19 mouse cellular contexts compared by ENCODE assay signal in genomic region chr11:90512538-90513219, GRCm38 (mm10).
DNase-seq lines count a peak whose midpoint lies in the region; ATAC-seq and TF ChIP-seq lines count a peak whose summit lies in the region.
"Had no signal": no experiment of that assay in that cellular context is flagged by ENCODE, and none has a peak within 500 bp of the region (broad histone marks: within the 10 kb centered on the region; RNA-seq: fewer than 3 reads in every experiment).

No protein-coding gene starts in this region.

- H3K27me3 ChIP-seq in heart, postnatal 0 days (ENCODE audit: control insufficient read depth, insufficient read depth, low read length), result no peaks in the 10 kb centered on the region
- H3K27me3 ChIP-seq in intestine, embryonic 16.5 days (replicated peaks; ENCODE audit: control insufficient read depth, insufficient read depth, low read length), result no peaks in the 10 kb centered on the region
- H3K27me3 ChIP-seq in forebrain, embryonic 15.5 days, result no peaks in the 10 kb centered on the region
- H3K27me3 ChIP-seq: embryonic facial prominence, embryonic 13.5 days; heart, embryonic 15.5 days; stomach, embryonic 15.5 days had no signal

- no peak for DNase-seq in heart, postnatal 0 days (ENCODE audit: low spot score)
- DNase-seq in heart, postnatal 36 days, result no peak
- peak; percentile 15 to 22 for DNase-seq in right cerebral cortex, adult 2 months (ENCODE audit: low spot score in 2 of 2)
- DNase-seq in right cerebral cortex, postnatal 36 days (ENCODE audit: low spot score in 2 of 2), result no peak
- peak; percentile 36 for DNase-seq in thymus, postnatal 4 days
- DNase-seq: adrenal gland, adult 2 months; B cell, adult 2 months; cerebellum, postnatal 36 days; kidney, postnatal 25 days; lung, postnatal 10 days had no signal

- H3K36me3 ChIP-seq in heart, postnatal 0 days (replicated peaks; ENCODE audit: control insufficient read depth, insufficient read depth, low read length), result no peaks in the 10 kb centered on the region
- no peaks in the 10 kb centered on the region for H3K36me3 ChIP-seq in intestine, embryonic 16.5 days (ENCODE audit: control insufficient read depth, insufficient read depth, low read length)
- H3K36me3 ChIP-seq in forebrain, embryonic 15.5 days, result no peaks in the 10 kb centered on the region
- H3K36me3 ChIP-seq: heart, embryonic 15.5 days; stomach, embryonic 15.5 days had no signal

- TF ChIP-seq EP300 in heart, postnatal 0 days (IDR thresholded peaks at IDR 0.05; ENCODE audit: low read depth), result no peak

- 31% methylated on average over 5 of the region's 5 CpGs for whole genome bisulfite sequencing in heart, postnatal 0 days
- 62% methylated on average over 5 of the region's 5 CpGs for WGBS in intestine, embryonic 16.5 days
- WGBS in forebrain, embryonic 15.5 days, result 71% methylated on average over 5 of the region's 5 CpGs

- no peak overlapping the region for H3K4me3 ChIP-seq in heart, postnatal 0 days (ENCODE audit: low read depth, low read length)
- H3K4me3 ChIP-seq in intestine, embryonic 16.5 days (ENCODE audit: low read length), result no peak overlapping the region
- no peak overlapping the region for H3K4me3 ChIP-seq in forebrain, embryonic 15.5 days
- H3K4me3 ChIP-seq: embryonic facial prominence, embryonic 13.5 days; forebrain, embryonic 10.5 days; heart, embryonic 15.5 days; stomach, embryonic 15.5 days had no signal

- intact Hi-C loops in heart, postnatal 36 days (cut with DNase I), result no loop called here

- H3K4me2 ChIP-seq in heart, postnatal 0 days (ENCODE audit: low read depth, low read length), result no peak overlapping the region
- no peak overlapping the region for H3K4me2 ChIP-seq in intestine, embryonic 16.5 days (ENCODE audit: low read depth, low read length)
- H3K4me2 ChIP-seq in forebrain, embryonic 15.5 days (replicated peaks), result no peak overlapping the region
- H3K4me2 ChIP-seq: embryonic facial prominence, embryonic 13.5 days; heart, embryonic 15.5 days; stomach, embryonic 15.5 days had no signal

- H3K4me1 ChIP-seq in heart, postnatal 0 days (ENCODE audit: control insufficient read depth, insufficient read depth), result peaks cover 16% of the 10 kb centered on the region
- H3K4me1 ChIP-seq in intestine, embryonic 16.5 days (ENCODE audit: control insufficient read depth, insufficient read depth, low read length), result no peaks in the 10 kb centered on the region
- no peaks in the 10 kb centered on the region for H3K4me1 ChIP-seq in forebrain, embryonic 15.5 days
- H3K4me1 ChIP-seq: embryonic facial prominence, embryonic 13.5 days; forebrain, embryonic 10.5 days; stomach, embryonic 15.5 days had no signal

- no peak overlapping the region for H3K27ac ChIP-seq in heart, postnatal 0 days (ENCODE audit: low read depth)
- no peak overlapping the region for H3K27ac ChIP-seq in intestine, embryonic 16.5 days (ENCODE audit: low read length)
- no peak overlapping the region for H3K27ac ChIP-seq in forebrain, embryonic 15.5 days (replicated peaks)
- H3K27ac ChIP-seq: embryonic facial prominence, embryonic 13.5 days; forebrain, embryonic 10.5 days; heart, embryonic 15.5 days; liver, embryonic 14.5 days; stomach, embryonic 15.5 days had no signal

- ATAC-seq in heart, postnatal 0 days (ENCODE audit: insufficient read depth, low read depth), result peak; percentile 70; the same call in 1 of the 2 replicates
- ATAC-seq in hematopoietic stem cell, adult 5-6 weeks (replicated peaks in 1 of 2; ENCODE audit: insufficient read depth in 1 of 2, low FRiP score in 2 of 2, low TSS enrichment in 1 of 2, low read depth in 1 of 2, poor library complexity in 2 of 2, severe bottlenecking in 2 of 2), result peak; percentile 53 to 62; a peak in 2 of 4 replicates
- no peak for ATAC-seq in intestine, embryonic 16.5 days
- no peak for ATAC-seq in forebrain, embryonic 15.5 days (replicated peaks)
- ATAC-seq: intestine, postnatal 0 days had no signal

- TF ChIP-seq CTCF in heart, postnatal 0 days (IDR thresholded peaks at IDR 0.05; ENCODE audit: low read depth), result no peak

- no peak overlapping the region for H3K9ac ChIP-seq in heart, postnatal 0 days (replicated peaks; ENCODE audit: low read depth, low read length)
- no peak overlapping the region for H3K9ac ChIP-seq in intestine, embryonic 16.5 days (ENCODE audit: low read depth, low read length)
- no peak overlapping the region for H3K9ac ChIP-seq in forebrain, embryonic 15.5 days (replicated peaks)
- H3K9ac ChIP-seq: embryonic facial prominence, embryonic 13.5 days; heart, embryonic 15.5 days; liver, embryonic 14.5 days; stomach, embryonic 15.5 days had no signal

- no peaks in the 10 kb centered on the region for H3K9me3 ChIP-seq in heart, postnatal 0 days (replicated peaks; ENCODE audit: control insufficient read depth, low read length)
- H3K9me3 ChIP-seq in intestine, embryonic 16.5 days (ENCODE audit: control insufficient read depth, low read length), result no peaks in the 10 kb centered on the region
- no peaks in the 10 kb centered on the region for H3K9me3 ChIP-seq in forebrain, embryonic 15.5 days
- H3K9me3 ChIP-seq: embryonic facial prominence, embryonic 13.5 days; forebrain, embryonic 10.5 days; heart, embryonic 15.5 days; stomach, embryonic 15.5 days had no signal

Comparison
In these comparisons a context has a peak if more than half of its experiments do, and no peak if none do; other contexts are left out.
1. DNase-seq: peak in right cerebral cortex, adult 2 months (2 of 2) and thymus, postnatal 4 days (single experiment); none in heart, postnatal 0 days (single experiment), heart, postnatal 36 days (0 of 2) and right cerebral cortex, postnatal 36 days (0 of 2).
2. ATAC-seq: peak in heart, postnatal 0 days (single experiment) and hematopoietic stem cell, adult 5-6 weeks (2 of 2); none in intestine, embryonic 16.5 days (single experiment) and forebrain, embryonic 15.5 days (single experiment).